Mouse (Mus musculus) lung, embryonic 16.5 days (tissue): ENCODE measurements at regions not wholly inside any gene's neighbourhood (a gene's known extent, or its start where the extent isn't known, plus 50 kb on each side); places are given as distances from the start of the nearest gene placed in this dataset.
A peak's percentile ranks its signal among the peaks of the same experiment; 100 is the strongest.

Source experiments
- ATAC-seq: fragments of 200-750 bp; cut with Nextera tagmentation; 2 replicates; pipeline ENCODE4 v1.8.0; 2017; ENCODE audit warnings: low read depth, mild to moderate bottlenecking, moderate library complexity
- H3K27ac ChIP-seq: fragments of 300-500 bp; sonication (generic); 2 replicates; pipeline ENCODE4 v1.5.1; 2014; ENCODE audit warnings: mild to moderate bottlenecking, control low read depth, low read length
- H3K27me3 ChIP-seq: fragments of 300-500 bp; sonication (generic); 2 replicates; pipeline ENCODE4 v1.6.1; 2014; ENCODE audit warnings: low read depth, low read length, mixed read lengths; ENCODE audit not compliant: control insufficient read depth, insufficient read depth
- H3K36me3 ChIP-seq: fragments of 300-500 bp; sonication (generic); 2 replicates; pipeline ENCODE4 v1.6.1; 2014; ENCODE audit warnings: low read length; ENCODE audit not compliant: control insufficient read depth, insufficient read depth
- H3K4me1 ChIP-seq: fragments of 300-500 bp; sonication (generic); replicated peaks from 2 replicates; pipeline ENCODE4 v1.6.1; 2014; ENCODE audit warnings: low read length, mixed read lengths; ENCODE audit not compliant: control insufficient read depth, insufficient read depth
- H3K4me2 ChIP-seq: fragments of 300-500 bp; sonication (generic); 2 replicates; pipeline ENCODE4 v1.6.1; 2014; ENCODE audit warnings: low read depth, low read length, control low read depth
- H3K4me3 ChIP-seq: fragments of 300-500 bp; sonication (generic); 2 replicates; pipeline ENCODE4 v1.5.1; 2014; ENCODE audit warnings: mild to moderate bottlenecking, low read length, control low read depth
- H3K9ac ChIP-seq: fragments of 300-500 bp; sonication (generic); 2 replicates; pipeline ENCODE4 v1.6.1; 2014; ENCODE audit warnings: low read length, control low read depth
- H3K9me3 ChIP-seq: fragments of 300-500 bp; sonication (generic); 2 replicates; pipeline ENCODE4 v1.6.1; 2016; ENCODE audit warnings: low read length; ENCODE audit not compliant: control insufficient read depth
- WGBS: fragments of 180-500 bp; shearing (Covaris S2); extraction: QIAGEN DNeasy Blood & Tissue Kit; methylation state at CpG from one replicate; pipeline ENCODE4 v1.1.7; 2014; 5-methylcytosine and 5-hydroxymethylcytosine counted together

DNA sequence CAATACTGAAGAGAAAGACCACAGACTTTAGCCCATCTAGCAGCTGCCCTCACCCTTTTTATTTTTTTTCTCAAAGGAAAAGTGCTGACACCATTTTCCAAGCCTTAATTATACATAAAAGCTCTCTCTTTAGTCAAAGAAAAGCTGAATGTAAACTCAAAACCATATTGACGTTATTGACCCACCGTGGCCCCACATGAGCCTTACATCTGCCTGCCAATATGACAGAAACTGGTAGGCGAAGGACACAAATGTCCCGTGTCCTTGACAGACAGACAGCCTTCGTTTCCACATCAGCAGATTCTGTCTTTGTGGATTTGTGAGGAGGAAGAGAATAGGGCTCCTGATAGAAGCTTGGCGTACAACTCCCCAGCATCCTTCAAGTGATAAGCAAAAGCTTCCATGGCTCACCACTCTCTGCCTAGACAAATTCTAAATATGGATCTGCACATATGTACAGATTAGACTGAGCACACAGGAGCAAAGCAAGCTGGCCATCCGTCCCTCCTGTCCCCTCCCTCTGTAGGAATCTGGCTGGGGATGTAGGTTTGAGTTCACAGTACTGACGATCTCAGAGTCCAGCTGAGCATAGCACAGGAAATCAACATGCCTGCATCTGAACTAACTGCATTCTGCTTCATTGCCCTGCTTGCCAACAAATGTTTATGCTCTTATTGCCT is 90.6 kb upstream of the Pabpc6 start:
- Histone ChIP-seq H3K27ac (no peak overlapping the region), H3K27me3 (no peaks in the 10 kb centered on the region), H3K9ac (no peak overlapping the region), H3K4me1 (peaks cover 7% of the 10 kb centered on the region), H3K9me3 (no peaks in the 10 kb centered on the region), H3K4me2 (no peak overlapping the region), H3K4me3 (no peak overlapping the region), H3K36me3 (no peaks in the 10 kb centered on the region)
- WGBS, result 51% methylated on average over 8 of the region's 8 CpGs
- no peak for ATAC-seq

DNA sequence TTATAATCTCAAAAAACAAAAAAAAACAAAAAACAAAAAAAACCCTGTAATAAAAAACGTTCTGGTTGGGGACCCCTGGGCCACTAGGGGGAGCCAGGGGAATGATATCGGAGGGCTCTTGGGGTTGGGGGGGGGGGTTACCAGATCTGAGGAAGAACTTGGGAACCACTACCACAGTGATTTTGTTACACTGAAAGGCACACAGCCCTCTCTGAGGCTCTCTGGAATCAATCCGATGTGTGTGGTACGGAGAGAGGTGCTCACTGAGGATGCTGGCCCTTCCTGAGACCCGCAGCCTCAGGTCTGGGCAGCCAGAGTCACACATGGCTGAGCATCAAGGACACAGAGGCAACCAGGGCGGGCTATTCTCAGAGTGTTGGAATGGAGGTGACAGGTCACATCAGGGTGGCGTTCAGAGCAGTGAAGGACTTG is 89.9 kb upstream of the Pabpc6 start:
- H3K9ac ChIP-seq, result no peak overlapping the region
- no peak overlapping the region for H3K27ac ChIP-seq
- no peak overlapping the region for H3K4me3 ChIP-seq
- no peaks in the 10 kb centered on the region for H3K36me3 ChIP-seq
- peaks cover 7% of the 10 kb centered on the region for H3K4me1 ChIP-seq
- H3K27me3 ChIP-seq, result no peaks in the 10 kb centered on the region
- 44% methylated on average over 7 of the region's 7 CpGs for WGBS
- H3K9me3 ChIP-seq, result no peaks in the 10 kb centered on the region
- no peak overlapping the region for H3K4me2 ChIP-seq
- peak; percentile 26; the same call in 1 of the 2 replicates for ATAC-seq

DNA sequence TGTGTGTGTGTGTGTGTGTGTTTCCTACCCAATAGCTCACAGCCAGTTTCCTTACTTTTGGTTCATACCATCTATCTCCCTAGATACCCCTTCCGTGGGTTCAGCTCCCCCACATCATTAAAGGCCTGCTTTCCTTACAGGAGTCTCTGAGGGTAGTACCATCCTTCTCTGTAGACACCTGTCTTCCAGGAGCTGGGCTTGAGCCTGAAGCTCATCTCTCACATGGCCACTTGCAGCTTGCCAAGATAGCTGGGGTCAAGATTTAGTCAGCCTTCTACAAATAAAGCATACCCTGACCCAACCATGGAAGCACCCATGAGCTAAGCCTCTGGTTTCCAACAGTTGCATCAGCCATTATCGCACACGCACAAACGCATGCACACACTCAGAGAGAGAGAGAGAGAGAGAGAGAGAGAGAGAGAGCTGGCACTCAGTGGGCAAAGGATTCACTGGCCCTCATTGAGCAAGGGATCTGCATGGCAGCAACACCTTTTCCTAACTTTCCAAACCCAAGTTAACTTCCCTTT is 88.3 kb upstream of the Pabpc6 start:
- WGBS, result 90% methylated on average over 4 of the region's 4 CpGs
- no peak overlapping the region for H3K9ac ChIP-seq

DNA sequence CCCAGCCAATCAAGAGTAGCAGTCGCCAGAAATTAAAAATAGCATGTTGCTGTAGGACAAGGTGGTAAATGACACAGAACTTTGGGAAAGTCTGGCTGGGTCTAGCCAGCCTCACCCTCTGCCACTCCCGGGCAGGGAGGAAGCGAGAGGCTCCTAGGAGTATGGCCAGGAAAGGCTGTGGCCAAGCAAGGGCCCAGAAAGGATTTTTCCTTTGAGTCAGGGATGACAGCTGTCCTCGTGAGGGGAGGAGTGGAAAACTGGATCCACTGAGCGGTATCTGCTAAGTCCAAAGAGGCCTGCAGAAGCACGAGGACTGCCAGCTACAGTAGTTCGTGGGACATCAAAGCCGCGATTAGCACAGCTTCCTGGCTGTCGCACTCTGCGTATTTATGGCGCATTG is 87.2 kb upstream of the Pabpc6 start:
- Histone ChIP-seq H3K9me3 (no peaks in the 10 kb centered on the region), H3K4me2 (no peak overlapping the region), H3K27ac (no peak overlapping the region), H3K36me3 (no peaks in the 10 kb centered on the region), H3K9ac (no peak overlapping the region), H3K27me3 (no peaks in the 10 kb centered on the region), H3K4me1 (0 out of 2 replicates have a peak, but pooled peaks cover 2% of the 10 kb centered on the region), H3K4me3 (no peak overlapping the region)
- ATAC-seq, result peak; percentile 41
- WGBS, result 68% methylated on average over 12 of the region's 12 CpGs

More for the DNA sequence above, 88.3 kb upstream of the Pabpc6 start:
- H3K4me2 ChIP-seq, result no peak overlapping the region
- H3K4me3 ChIP-seq, result no peak overlapping the region
- no peaks in the 10 kb centered on the region for H3K9me3 ChIP-seq
- H3K27ac ChIP-seq, result no peak overlapping the region
- no peaks in the 10 kb centered on the region for H3K36me3 ChIP-seq
- no peaks in the 10 kb centered on the region for H3K27me3 ChIP-seq
- no peak for ATAC-seq
- 0 out of 2 replicates have a peak, but pooled peaks cover 2% of the 10 kb centered on the region for H3K4me1 ChIP-seq

DNA sequence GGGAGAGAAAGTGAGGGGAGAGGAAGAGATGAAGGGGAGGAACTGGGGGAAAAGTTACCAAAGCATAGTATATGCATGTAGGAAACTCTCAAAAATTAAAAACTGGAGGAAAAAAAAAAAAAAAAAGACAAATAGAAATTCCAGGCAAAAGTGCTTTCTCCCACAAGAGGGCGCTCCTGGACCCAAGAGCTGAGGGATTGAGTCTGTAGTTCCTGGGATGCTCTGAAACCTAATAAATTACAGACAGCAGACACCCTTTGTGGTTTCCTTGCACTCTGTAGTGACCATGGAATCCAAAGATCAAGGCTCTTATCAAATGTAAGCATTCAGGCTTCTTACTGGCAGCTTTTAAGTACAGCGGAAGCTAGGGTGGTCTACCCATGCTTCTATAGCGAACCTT is 86.7 kb upstream of the Pabpc6 start:
- no peaks in the 10 kb centered on the region for H3K27me3 ChIP-seq
- H3K4me2 ChIP-seq, result no peak overlapping the region
- H3K27ac ChIP-seq, result no peak overlapping the region
- H3K4me3 ChIP-seq, result no peak overlapping the region
- H3K36me3 ChIP-seq, result no peaks in the 10 kb centered on the region
- no peak for ATAC-seq
- 0 out of 2 replicates have a peak, but pooled peaks cover 2% of the 10 kb centered on the region for H3K4me1 ChIP-seq
- H3K9ac ChIP-seq, result no peak overlapping the region
- no peaks in the 10 kb centered on the region for H3K9me3 ChIP-seq
- 42% methylated on average over 3 of the region's 3 CpGs for WGBS

DNA sequence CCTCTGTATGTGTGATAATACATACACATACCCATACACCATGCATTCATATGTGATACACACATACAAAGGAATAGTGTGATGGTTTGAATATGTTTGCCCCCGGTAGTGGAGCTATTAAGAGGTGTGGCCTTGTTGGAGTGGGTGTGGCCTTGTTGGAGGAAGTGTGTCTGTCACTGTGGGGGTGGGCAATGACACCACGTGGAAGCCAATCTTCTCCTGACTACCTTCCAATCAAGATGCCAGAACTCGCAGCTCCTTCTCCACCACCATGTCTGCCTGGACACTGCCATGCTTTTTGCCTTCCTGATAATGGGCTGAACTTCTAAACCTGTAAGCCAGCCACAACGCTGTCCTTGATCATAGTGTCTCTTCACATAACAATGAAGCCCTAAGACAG is 86.1 kb upstream of the Pabpc6 start:
- Histone ChIP-seq H3K4me1 (0 out of 2 replicates have a peak, but pooled peaks cover under 1% of the 10 kb centered on the region), H3K4me3 (no peak overlapping the region), H3K27me3 (no peaks in the 10 kb centered on the region), H3K9ac (no peak overlapping the region), H3K4me2 (no peak overlapping the region), H3K9me3 (no peaks in the 10 kb centered on the region), H3K36me3 (no peaks in the 10 kb centered on the region), H3K27ac (no peak overlapping the region)
- 70% methylated on average over 4 of the region's 4 CpGs for WGBS
- ATAC-seq, result 0 out of 2 replicates have a peak, but pooled peaks have one; percentile 20

DNA sequence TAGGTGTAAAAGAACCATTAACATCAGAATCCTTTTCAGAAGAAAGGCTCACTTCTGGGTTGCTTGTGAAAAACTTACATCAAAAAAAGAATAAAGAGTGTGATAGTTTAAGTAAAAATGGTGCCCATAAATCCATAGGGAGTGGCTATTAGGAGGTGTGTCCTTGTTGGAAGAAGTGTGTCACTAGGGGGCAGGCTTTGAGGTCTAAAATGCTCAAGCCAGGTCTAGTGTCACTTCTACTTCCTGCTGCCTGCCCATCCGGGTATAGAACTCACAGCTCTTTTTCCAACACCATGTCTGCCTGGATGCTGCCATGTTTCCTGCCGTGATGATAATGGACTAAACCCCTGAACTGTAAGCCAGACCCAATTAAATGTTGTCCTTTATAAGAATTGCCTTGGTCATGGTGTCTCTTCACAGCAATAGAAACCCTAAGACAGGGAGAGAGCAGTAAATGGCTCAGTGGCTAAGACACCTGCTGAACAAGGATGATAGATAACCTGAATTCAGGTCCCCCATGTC is 85.4 kb upstream of the Pabpc6 start:
- H3K4me2 ChIP-seq, result no peak overlapping the region
- H3K4me3 ChIP-seq, result no peak overlapping the region
- no peaks in the 10 kb centered on the region for H3K9me3 ChIP-seq
- no peak for ATAC-seq
- no peaks in the 10 kb centered on the region for H3K27me3 ChIP-seq
- no peak overlapping the region for H3K27ac ChIP-seq
- H3K36me3 ChIP-seq, result no peaks in the 10 kb centered on the region
- no peak overlapping the region for H3K9ac ChIP-seq
- 81% methylated on average over 2 of the region's 2 CpGs for WGBS
- no peaks in the 10 kb centered on the region for H3K4me1 ChIP-seq

DNA sequence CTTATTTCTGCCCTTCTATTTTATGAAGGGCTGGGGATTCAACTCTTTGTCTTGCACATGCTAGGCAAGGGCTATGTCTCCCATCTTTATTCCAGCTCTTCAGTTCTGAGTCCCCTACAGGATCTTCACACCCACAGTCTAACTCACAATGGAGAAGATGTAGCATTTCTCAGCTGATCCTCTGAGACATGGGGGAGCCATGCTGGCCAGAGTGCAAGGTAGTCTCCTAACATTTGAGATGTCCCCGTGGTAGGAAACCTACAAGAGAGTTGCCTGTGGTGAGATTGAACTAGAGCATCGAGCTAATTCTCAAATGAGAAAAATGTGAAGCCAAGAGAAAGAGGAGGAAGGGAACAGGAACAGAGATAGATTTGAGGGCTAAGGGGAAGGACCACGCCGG is 83.3 kb upstream of the Pabpc6 start:
- no peak overlapping the region for H3K4me3 ChIP-seq
- no peak overlapping the region for H3K4me2 ChIP-seq
- 79% methylated on average over 4 of the region's 4 CpGs for WGBS
- ATAC-seq, result no peak
- no peak overlapping the region for H3K27ac ChIP-seq
- no peaks in the 10 kb centered on the region for H3K36me3 ChIP-seq
- H3K27me3 ChIP-seq, result no peaks in the 10 kb centered on the region
- no peaks in the 10 kb centered on the region for H3K4me1 ChIP-seq
- no peaks in the 10 kb centered on the region for H3K9me3 ChIP-seq
- H3K9ac ChIP-seq, result no peak overlapping the region

DNA sequence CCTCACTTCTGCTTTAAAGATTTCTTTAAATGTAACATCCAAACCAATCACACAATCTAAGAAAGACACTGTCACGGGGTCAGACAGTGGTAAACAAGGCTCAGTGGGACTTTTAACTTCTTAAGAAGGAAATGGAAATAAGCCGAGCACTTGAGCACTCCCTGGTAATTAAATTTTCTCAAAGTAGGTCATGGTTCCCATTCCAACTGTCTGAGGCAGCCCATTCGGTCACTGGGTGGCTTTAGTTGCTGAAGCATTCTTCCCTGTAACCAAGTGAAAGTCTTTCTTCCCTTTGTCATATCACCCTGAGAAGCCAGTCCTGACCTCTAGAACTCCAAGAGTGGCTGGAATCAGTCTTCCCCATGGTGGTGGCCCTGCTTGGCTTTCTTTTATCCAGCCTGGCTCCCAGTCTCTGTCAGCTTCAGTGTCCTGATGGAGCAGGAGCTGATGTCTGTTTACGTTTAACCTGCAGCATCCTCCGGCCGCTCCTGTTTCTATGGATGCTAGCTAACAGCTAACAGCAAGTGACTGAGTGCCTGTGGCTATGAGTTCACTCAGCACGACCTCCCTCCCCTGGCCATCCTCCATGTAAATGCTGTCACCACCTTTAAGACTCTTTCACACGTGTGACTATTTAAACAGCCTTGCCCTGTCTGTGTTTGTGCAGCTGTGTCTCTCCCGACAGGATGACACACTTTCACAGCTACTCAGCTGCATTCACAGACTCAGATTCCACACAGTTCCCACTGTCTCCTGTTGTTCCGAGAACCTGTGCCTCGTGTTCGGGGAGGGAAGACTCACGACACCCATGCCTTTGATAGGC is 82.0 kb upstream of the Pabpc6 start:
- Histone ChIP-seq H3K9ac (no peak overlapping the region), H3K4me1 (no peaks in the 10 kb centered on the region), H3K9me3 (no peaks in the 10 kb centered on the region), H3K27me3 (no peaks in the 10 kb centered on the region), H3K36me3 (no peaks in the 10 kb centered on the region), H3K27ac (no peak overlapping the region), H3K4me3 (no peak overlapping the region), H3K4me2 (no peak overlapping the region)
- 37% methylated on average over 13 of the region's 13 CpGs for WGBS
- no peak for ATAC-seq
